Mouse (Mus musculus) heart, postnatal 0 days (tissue): ENCODE measurements around the gene Plcg2. TPM values are rescaled to one million over a fixed set of nuclear protein-coding genes. Genes with fewer than 3 reads are reported as not detected.

ENCODE experiments used
- ATAC-seq: fragments of 200-750 bp; cut with Nextera tagmentation; 2 replicates; pipeline ENCODE4 v1.8.0; 2017; ENCODE audit warnings: low read depth, moderate number of reproducible peaks, moderate library complexity; ENCODE audit not compliant: insufficient read depth
- DNase-seq: peaks from one replicate; pipeline ENCODE4 v3.0.0-alpha.2; 2016; ENCODE audit warnings: low spot score
- H3K27ac ChIP-seq: fragments of 300-500 bp; sonication (generic); 2 replicates; pipeline ENCODE4 v1.5.1; 2014; ENCODE audit warnings: low read depth, mild to moderate bottlenecking
- H3K27me3 ChIP-seq: fragments of 300-500 bp; sonication (generic); 2 replicates; pipeline ENCODE4 v1.6.1; 2014; ENCODE audit warnings: low read length, mixed read lengths; ENCODE audit not compliant: control insufficient read depth, insufficient read depth
- H3K36me3 ChIP-seq: fragments of 300-500 bp; sonication (generic); replicated peaks from 2 replicates; pipeline ENCODE4 v1.6.1; 2014; ENCODE audit warnings: low read length, mixed read lengths; ENCODE audit not compliant: control insufficient read depth, insufficient read depth
- H3K4me1 ChIP-seq: fragments of 300-500 bp; sonication (generic); 2 replicates; pipeline ENCODE4 v1.6.1; 2014; ENCODE audit warnings: antibody characterized with exemption; ENCODE audit not compliant: control insufficient read depth, insufficient read depth
- H3K4me2 ChIP-seq: fragments of 300-500 bp; sonication (generic); 2 replicates; pipeline ENCODE4 v1.6.1; 2014; ENCODE audit warnings: low read depth, mild to moderate bottlenecking, low read length, moderate library complexity
- H3K4me3 ChIP-seq: fragments of 300-500 bp; sonication (generic); 2 replicates; pipeline ENCODE4 v1.5.1; 2014; ENCODE audit warnings: low read depth, low read length
- H3K9ac ChIP-seq: fragments of 300-500 bp; sonication (generic); replicated peaks from 2 replicates; pipeline ENCODE4 v1.6.1; 2014; ENCODE audit warnings: low read depth, low read length, mixed read lengths
- H3K9me3 ChIP-seq: fragments of 300-500 bp; sonication (generic); replicated peaks from 2 replicates; pipeline ENCODE4 v1.6.1; 2016; ENCODE audit warnings: low read length; ENCODE audit not compliant: control insufficient read depth
- CTCF ChIP-seq: IDR thresholded peaks from 2 replicates; pipeline ENCODE4 v1.5.1; 2016; ENCODE audit warnings: antibody characterized with exemption, control low read depth, low read depth
- EP300 ChIP-seq: IDR thresholded peaks from 2 replicates; pipeline ENCODE4 v1.6.1; 2016; ENCODE audit warnings: antibody characterized with exemption, low read depth
- WGBS: fragments of 180-500 bp; shearing (Covaris S2); extraction: QIAGEN DNeasy Blood & Tissue Kit; methylation state at CpG from one replicate; pipeline ENCODE4 v1.1.7; 2014; 5-methylcytosine and 5-hydroxymethylcytosine counted together
- polyA plus RNA-seq: library from polyadenylated mRNA; unstranded; fragments of >200 nt; fragmentation: Nextera tagmentation; extraction: Ambion mirVana; gene quantifications from 2 replicates; pipeline ENCODE4 v1.2.1, GENCODE M21; 2015
- total RNA-seq: library from RNA; depleted of rRNA; stranded (reverse); fragments of >200 nt; gene quantifications from 2 replicates; pipeline ENCODE4 v1.2.3, GENCODE M21; 2014; ENCODE audit warnings: low replicate concordance; rRNA removed

The Plcg2 gene
- 8.8 and 9.2 TPM in 2 replicates for total RNA-seq
- 4.9 and 5.0 TPM in 2 replicates for polyA plus RNA-seq

GRCm38 (mm10) chr8:117498179-117498914, at the start of gene Plcg2:
TSS of gene Plcg2 (plus strand) at chr8:117498291.
- peak within 1 kb of the TSS; percentile 96 for H3K4me2 ChIP-seq
- H3K27ac ChIP-seq = no peak within 1 kb of the TSS
- H3K9ac ChIP-seq = peak within 1 kb of the TSS; percentile 53
- peak within 1 kb of the TSS; percentile 60 for H3K4me3 ChIP-seq
- ATAC-seq (peak; percentile 63), DNase-seq (peak; percentile 7)
- no peaks in the 10 kb centered on the region for H3K36me3 ChIP-seq
- H3K4me1 ChIP-seq = peaks cover 23% of the 10 kb centered on the region
- no peak for TF ChIP-seq EP300
- TF ChIP-seq CTCF = no peak
- 1% methylated on average over 62 of the region's 62 CpGs for WGBS
- peaks cover 2% of the 10 kb centered on the region; the same call in 1 of the 2 replicates for H3K27me3 ChIP-seq
- H3K9me3 ChIP-seq = no peaks in the 10 kb centered on the region

- no peak overlapping the region for H3K27ac ChIP-seq
- WGBS = 84% methylated on average over 9 of the region's 9 CpGs
- no peaks in the 10 kb centered on the region for H3K4me1 ChIP-seq
- H3K27me3 ChIP-seq = no peaks in the 10 kb centered on the region
- no peaks in the 10 kb centered on the region for H3K9me3 ChIP-seq
- no peak overlapping the region for H3K4me2 ChIP-seq
- no peak for DNase-seq
- H3K4me3 ChIP-seq = no peak overlapping the region
- H3K36me3 ChIP-seq = peaks cover 69% of the 10 kb centered on the region
- TF ChIP-seq EP300 = no peak
- TF ChIP-seq CTCF = no peak
- ATAC-seq = no peak
- H3K9ac ChIP-seq = no peak overlapping the region
These were observed 47.0 kb upstream of the Plcg2 start for GRCm38 (mm10) chr8:117451072-117451471.

GRCm38 (mm10) chr8:117453974-117454373, 44.1 kb upstream of the Plcg2 start:
- 73% methylated on average over 6 of the region's 6 CpGs for WGBS
- Histone ChIP-seq H3K9me3 (no peaks in the 10 kb centered on the region), H3K9ac (no peak overlapping the region), H3K36me3 (peaks cover 50% of the 10 kb centered on the region), H3K4me3 (no peak overlapping the region), H3K27me3 (no peaks in the 10 kb centered on the region), H3K4me1 (no peaks in the 10 kb centered on the region), H3K4me2 (no peak overlapping the region), H3K27ac (no peak overlapping the region)
- TF ChIP-seq CTCF (no peak), EP300 (no peak)
- DNase-seq (no peak), ATAC-seq (no peak)

GRCm38 (mm10) chr8:117454516-117455116, 43.5 kb upstream of the Plcg2 start:
- Histone ChIP-seq H3K4me2 (no peak overlapping the region), H3K4me1 (no peaks in the 10 kb centered on the region), H3K4me3 (no peak overlapping the region), H3K27ac (no peak overlapping the region), H3K36me3 (peaks cover 49% of the 10 kb centered on the region), H3K27me3 (no peaks in the 10 kb centered on the region), H3K9ac (no peak overlapping the region), H3K9me3 (no peaks in the 10 kb centered on the region)
- ATAC-seq (no peak), DNase-seq (no peak)
- WGBS = 86% methylated on average over 14 of the region's 14 CpGs
- no peak for TF ChIP-seq CTCF
- TF ChIP-seq EP300 = no peak

- TF ChIP-seq CTCF (no peak), EP300 (no peak)
- no peak overlapping the region for H3K4me2 ChIP-seq
- no peaks in the 10 kb centered on the region for H3K9me3 ChIP-seq
- H3K27me3 ChIP-seq = no peaks in the 10 kb centered on the region
- ATAC-seq (no peak), DNase-seq (no peak)
- H3K9ac ChIP-seq = no peak overlapping the region
- 88% methylated on average over 6 of the region's 6 CpGs for WGBS
- no peaks in the 10 kb centered on the region for H3K4me1 ChIP-seq
- H3K4me3 ChIP-seq = no peak overlapping the region
- H3K36me3 ChIP-seq = peaks cover 44% of the 10 kb centered on the region
- H3K27ac ChIP-seq = no peak overlapping the region
These were observed 42.4 kb upstream of the Plcg2 start for GRCm38 (mm10) chr8:117455701-117456100.
